Mouse (Mus musculus) liver, postnatal 0 days (tissue): ENCODE data around the gene Gpc6. TPM values are rescaled to one million over a fixed set of nuclear protein-coding genes. Genes with fewer than 3 reads are reported as not detected.
A peak's percentile ranks its signal among the peaks of the same experiment; 100 is the strongest.

Experiments used
- ATAC-seq: fragments of 200-750 bp; cut with Nextera tagmentation; 2 replicates; pipeline ENCODE4 v1.8.0; 2017; ENCODE audit warnings: mild to moderate bottlenecking, moderate library complexity
- DNase-seq: peaks from one replicate; pipeline ENCODE4 v3.0.0-alpha.2; 2016
- H3K27ac ChIP-seq: fragments of 300-500 bp; sonication (generic); 2 replicates; pipeline ENCODE4 v1.5.1; 2014; ENCODE audit warnings: antibody characterized with exemption, moderate library complexity, mild to moderate bottlenecking, low read depth
- H3K27me3 ChIP-seq: fragments of 300-500 bp; sonication (generic); 2 replicates; pipeline ENCODE4 v1.6.1; 2014; ENCODE audit warnings: low read length, control low read depth, mixed read lengths; ENCODE audit not compliant: insufficient read depth
- H3K36me3 ChIP-seq: fragments of 300-500 bp; sonication (generic); replicated peaks from 2 replicates; pipeline ENCODE4 v1.6.1; 2014; ENCODE audit warnings: mild to moderate bottlenecking, control low read depth, low read length, moderate library complexity, mixed read lengths; ENCODE audit not compliant: insufficient read depth
- H3K4me1 ChIP-seq: fragments of 300-500 bp; sonication (generic); 2 replicates; pipeline ENCODE4 v1.6.1; 2014; ENCODE audit warnings: antibody characterized with exemption, mild to moderate bottlenecking, control low read depth; ENCODE audit not compliant: insufficient read depth
- H3K4me2 ChIP-seq: fragments of 300-500 bp; sonication (generic); 2 replicates; pipeline ENCODE4 v1.6.1; 2014; ENCODE audit warnings: low read depth, mild to moderate bottlenecking, low read length, moderate library complexity, mixed read lengths
- H3K4me3 ChIP-seq: fragments of 300-500 bp; sonication (generic); 2 replicates; pipeline ENCODE4 v1.5.1; 2014; ENCODE audit warnings: low read depth, low read length
- H3K9ac ChIP-seq: fragments of 300-500 bp; sonication (generic); replicated peaks from 2 replicates; pipeline ENCODE4 v1.6.1; 2014; ENCODE audit warnings: mild to moderate bottlenecking, moderate library complexity
- H3K9me3 ChIP-seq: fragments of 300-500 bp; sonication (generic); 2 replicates; pipeline ENCODE4 v1.6.1; 2016; ENCODE audit warnings: mild to moderate bottlenecking, control low read depth, low read length, mixed read lengths
- CTCF ChIP-seq: sonication (generic); IDR thresholded peaks from 2 replicates; pipeline ENCODE4 v1.5.1; 2016; ENCODE audit warnings: antibody characterized with exemption, low read depth
- EP300 ChIP-seq: IDR thresholded peaks from 2 replicates; pipeline ENCODE4 v1.6.1; 2016; ENCODE audit warnings: antibody characterized with exemption, low read depth, mild to moderate bottlenecking
- WGBS: fragments of 180-500 bp; shearing (Covaris S2); extraction: QIAGEN DNeasy Blood & Tissue Kit; methylation state at CpG from one replicate; pipeline ENCODE4 v1.1.7; 2014; ENCODE audit not compliant: insufficient replicate concordance; 5-methylcytosine and 5-hydroxymethylcytosine counted together
- polyA plus RNA-seq: library from polyadenylated mRNA; unstranded; fragments of >200 nt; fragmentation: Nextera tagmentation; extraction: Ambion mirVana; gene quantifications from 2 replicates; pipeline ENCODE4 v1.2.1, GENCODE M21; 2015

Gpc6 gene
- polyA plus RNA-seq, 1 experiment from 2014 or later, result 4.8 TPM

GRCm38 (mm10) chr14:117824491-117824890 is 899.4 kb downstream of the Gpc6 start:
- Histone ChIP-seq H3K4me2 (no peak overlapping the region), H3K27ac (no peak overlapping the region), H3K27me3 (no peaks in the 10 kb centered on the region), H3K9ac (no peak overlapping the region), H3K4me1 (no peaks in the 10 kb centered on the region), H3K4me3 (no peak overlapping the region), H3K9me3 (no peaks in the 10 kb centered on the region), H3K36me3 (no peaks in the 10 kb centered on the region)
- no peak for TF ChIP-seq EP300
- TF ChIP-seq CTCF, result no peak
- ATAC-seq (no peak), DNase-seq (no peak)

DNA sequence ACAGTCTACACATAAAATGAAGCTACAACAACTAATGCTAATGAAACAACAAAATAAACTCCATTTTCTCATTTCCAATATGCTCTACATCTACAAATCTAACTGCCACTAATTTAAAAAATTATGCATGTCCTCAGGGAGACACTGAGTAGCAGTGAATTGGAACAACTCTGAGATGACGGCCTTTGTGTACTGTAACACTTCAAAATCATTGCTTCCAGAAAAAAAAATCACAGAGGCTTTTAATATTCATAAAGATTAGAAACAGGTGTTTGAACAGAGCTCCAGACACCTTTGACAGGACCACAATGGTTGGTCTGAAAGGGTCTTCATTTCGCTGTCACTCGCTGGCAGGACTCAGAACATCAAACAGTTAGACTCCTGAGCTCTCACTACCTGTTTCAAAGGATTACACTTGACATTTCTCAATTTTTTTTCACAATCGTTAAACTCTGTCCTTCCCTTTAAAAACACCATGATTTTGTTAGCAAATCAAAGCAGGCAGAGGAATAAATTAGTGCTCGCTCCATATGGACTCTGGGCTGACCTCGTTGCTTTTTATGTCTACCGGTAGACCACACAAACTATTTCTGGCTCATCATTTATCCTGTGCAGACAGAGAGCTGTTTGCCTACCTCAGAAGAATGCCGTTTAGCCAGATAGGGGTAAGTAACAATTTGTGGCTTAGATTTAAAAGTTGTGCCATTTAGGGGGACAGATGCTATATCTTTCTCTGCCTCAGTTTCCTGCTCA is 901.4 kb downstream of the Gpc6 start:
- no peaks in the 10 kb centered on the region for H3K36me3 ChIP-seq
- H3K4me1 ChIP-seq, result no peaks in the 10 kb centered on the region
- no peaks in the 10 kb centered on the region for H3K27me3 ChIP-seq
- H3K27ac ChIP-seq, result no peak overlapping the region
- H3K4me3 ChIP-seq, result no peak overlapping the region
- no peak for ATAC-seq
- H3K9me3 ChIP-seq, result no peaks in the 10 kb centered on the region
- H3K9ac ChIP-seq, result no peak overlapping the region
- WGBS, result 68% methylated on average over 8 of the region's 8 CpGs
- TF ChIP-seq CTCF (no peak), EP300 (no peak)
- no peak overlapping the region for H3K4me2 ChIP-seq
- no peak for DNase-seq

GRCm38 (mm10) chr14:117831267-117831666 is 906.2 kb downstream of the Gpc6 start:
- Histone ChIP-seq H3K4me1 (no peaks in the 10 kb centered on the region), H3K9me3 (no peaks in the 10 kb centered on the region), H3K4me3 (no peak overlapping the region), H3K27ac (no peak overlapping the region), H3K9ac (no peak overlapping the region), H3K4me2 (no peak overlapping the region), H3K27me3 (no peaks in the 10 kb centered on the region), H3K36me3 (no peaks in the 10 kb centered on the region)
- TF ChIP-seq EP300 (no peak), CTCF (no peak)
- ATAC-seq (no peak), DNase-seq (no peak)
- WGBS, result 82% methylated on average over 8 of the region's 8 CpGs

- DNase-seq (no peak), ATAC-seq (no peak)
- Histone ChIP-seq H3K27me3 (no peaks in the 10 kb centered on the region), H3K4me2 (no peak overlapping the region), H3K36me3 (no peaks in the 10 kb centered on the region), H3K4me3 (no peak overlapping the region), H3K27ac (no peak overlapping the region), H3K4me1 (no peaks in the 10 kb centered on the region), H3K9me3 (no peaks in the 10 kb centered on the region), H3K9ac (no peak overlapping the region)
- TF ChIP-seq CTCF (peak; percentile 39), EP300 (no peak)
- WGBS, result 63% methylated on average over 4 of the region's 4 CpGs
Measured at GRCm38 (mm10) chr14:117831731-117832130, 906.6 kb downstream of the Gpc6 start.

- WGBS, result 85% methylated on average over 6 of the region's 6 CpGs
- no peaks in the 10 kb centered on the region for H3K4me1 ChIP-seq
- H3K36me3 ChIP-seq, result no peaks in the 10 kb centered on the region
- H3K27me3 ChIP-seq, result no peaks in the 10 kb centered on the region
- H3K9me3 ChIP-seq, result no peaks in the 10 kb centered on the region
- DNase-seq, result no peak
- no peak overlapping the region for H3K4me2 ChIP-seq
- no peak for TF ChIP-seq EP300
- TF ChIP-seq CTCF, result no peak
- H3K9ac ChIP-seq, result no peak overlapping the region
- H3K4me3 ChIP-seq, result no peak overlapping the region
- no peak overlapping the region for H3K27ac ChIP-seq
- no peak for ATAC-seq
Measured at GRCm38 (mm10) chr14:117835506-117835905, 910.4 kb downstream of the Gpc6 start.

- no peak overlapping the region for H3K9ac ChIP-seq
- DNase-seq (no peak), ATAC-seq (no peak)
- TF ChIP-seq CTCF, result no peak
- TF ChIP-seq EP300, result no peak
- H3K4me3 ChIP-seq, result no peak overlapping the region
- no peak overlapping the region for H3K27ac ChIP-seq
- no peaks in the 10 kb centered on the region for H3K9me3 ChIP-seq
- no peaks in the 10 kb centered on the region for H3K4me1 ChIP-seq
- 71% methylated on average over 4 of the region's 4 CpGs for WGBS
- H3K4me2 ChIP-seq, result no peak overlapping the region
- H3K36me3 ChIP-seq, result no peaks in the 10 kb centered on the region
- no peaks in the 10 kb centered on the region for H3K27me3 ChIP-seq
Measured at GRCm38 (mm10) chr14:117837021-117837420, 911.9 kb downstream of the Gpc6 start.

DNA sequence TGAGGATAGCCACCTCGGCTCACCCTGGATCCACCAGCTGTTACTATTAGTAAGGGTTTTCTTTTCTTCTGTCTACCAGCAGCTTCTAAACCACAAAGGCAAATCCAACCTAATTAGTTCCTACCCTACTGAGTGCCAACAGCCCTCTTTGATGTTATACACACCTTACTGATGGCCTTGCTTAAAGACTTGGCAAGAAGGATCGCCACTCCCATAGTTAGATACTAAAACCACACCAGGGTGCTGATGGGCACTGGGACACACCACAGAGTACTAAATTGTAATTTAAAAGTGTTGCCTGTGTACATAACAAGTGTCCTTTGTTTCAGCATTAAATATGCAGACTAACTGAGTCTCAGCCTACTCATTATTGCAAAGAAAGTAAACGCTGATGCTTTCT is 912.6 kb downstream of the Gpc6 start:
- H3K9ac ChIP-seq, result no peak overlapping the region
- H3K27me3 ChIP-seq, result no peaks in the 10 kb centered on the region
- no peak overlapping the region for H3K4me3 ChIP-seq
- H3K27ac ChIP-seq, result no peak overlapping the region
- ATAC-seq (no peak), DNase-seq (no peak)
- H3K9me3 ChIP-seq, result no peaks in the 10 kb centered on the region
- no peak overlapping the region for H3K4me2 ChIP-seq
- H3K4me1 ChIP-seq, result no peaks in the 10 kb centered on the region
- no peaks in the 10 kb centered on the region for H3K36me3 ChIP-seq
- 62% methylated on average over 3 of the region's 3 CpGs for WGBS
- TF ChIP-seq CTCF, result no peak
- no peak for TF ChIP-seq EP300
